In genomic region chr12:103343456-103343855, GRCm38 (mm10) we compare ENCODE assay signal across 9 mouse cellular contexts. TPM values are rescaled to one million over a fixed set of nuclear protein-coding genes. Genes with fewer than 3 reads are reported as not detected.
DNase-seq lines count a peak whose midpoint lies in the region; ATAC-seq and TF ChIP-seq lines count a peak whose summit lies in the region.
"Had no signal": no experiment of that assay in that cellular context is flagged by ENCODE, and none has a peak within 500 bp of the region (broad histone marks: within the 10 kb centered on the region; RNA-seq: fewer than 3 reads in every experiment).

No protein-coding gene starts in this region.

- H3K9ac ChIP-seq in hindbrain, embryonic 16.5 days (ENCODE audit: low read depth, low read length): no peak overlapping the region
- H3K9ac ChIP-seq: heart, embryonic 12.5 days had no signal

- 2% methylated on average over 8 of the region's 8 CpGs for WGBS in bone marrow, adult 2 months
- WGBS in hindbrain, embryonic 16.5 days: 83% methylated on average over 8 of the region's 8 CpGs

- no peak overlapping the region for H3K4me3 ChIP-seq in bone marrow, adult 2 months (replicated peaks; ENCODE audit: control insufficient read depth, low read depth, low read length)
- H3K4me3 ChIP-seq in hindbrain, embryonic 16.5 days (ENCODE audit: low read length): no peak overlapping the region
- H3K4me3 ChIP-seq: heart, embryonic 12.5 days had no signal

- peaks cover 15% of the 10 kb centered on the region for H3K4me1 ChIP-seq in bone marrow, adult 2 months (ENCODE audit: control insufficient read depth, insufficient read depth, low read length)
- H3K4me1 ChIP-seq in hindbrain, embryonic 16.5 days (ENCODE audit: control insufficient read depth, insufficient read depth, low read depth, low read length): no peaks in the 10 kb centered on the region

- no peak for ATAC-seq in hindbrain, embryonic 16.5 days

- no peaks in the 10 kb centered on the region for H3K27me3 ChIP-seq in hindbrain, embryonic 16.5 days (replicated peaks; ENCODE audit: control insufficient read depth, insufficient read depth, low read length)
- H3K27me3 ChIP-seq: heart, embryonic 12.5 days had no signal

- no peak for TF ChIP-seq CTCF in bone marrow, adult 2 months (IDR thresholded peaks at IDR 0.05; ENCODE audit: control insufficient read depth, insufficient read depth, low read length)

- no peaks in the 10 kb centered on the region for H3K9me3 ChIP-seq in hindbrain, embryonic 16.5 days (ENCODE audit: control insufficient read depth, low read length)
- H3K9me3 ChIP-seq: heart, embryonic 12.5 days had no signal

- H3K36me3 ChIP-seq in hindbrain, embryonic 16.5 days (ENCODE audit: control insufficient read depth, insufficient read depth, low read length): no peaks in the 10 kb centered on the region
- H3K36me3 ChIP-seq: heart, embryonic 12.5 days had no signal

- TF ChIP-seq POLR2A in bone marrow, adult 2 months (IDR thresholded peaks at IDR 0.05; ENCODE audit: borderline replicate concordance, control insufficient read depth, low read depth, low read length): no peak

- peak; percentile 18 for DNase-seq in kidney, adult 11 months
- DNase-seq in kidney, adult 8-10 months: no peak
- peak; percentile 72 for DNase-seq in lung, postnatal 25 days (ENCODE audit: low spot score)
- DNase-seq in spleen, postnatal 4 days (ENCODE audit: low spot score in 2 of 2): peak; percentile 70 to 80
- DNase-seq in adrenal gland, adult (ENCODE audit: inconsistent age in 2 of 2, low spot score in 1 of 2): no peak
- no peak for DNase-seq in cerebellum, adult 9-11 months

- peak overlapping the region; percentile 82 for H3K27ac ChIP-seq in bone marrow, adult 2 months (ENCODE audit: control insufficient read depth, insufficient read depth, low read depth, low read length, poor library complexity)
- no peak overlapping the region for H3K27ac ChIP-seq in hindbrain, embryonic 16.5 days (ENCODE audit: low read depth, low read length)

- no peak overlapping the region for H3K4me2 ChIP-seq in hindbrain, embryonic 16.5 days (ENCODE audit: low read length)
- H3K4me2 ChIP-seq: heart, embryonic 12.5 days had no signal

RNA-seq across cellular contexts. Expression of gene Asb2, which starts 12.3 kb away (rescaled TPM):
- polyA plus RNA-seq in bone marrow, adult 2 months (2011; ENCODE audit: insufficient read depth, insufficient read length, low replicate concordance, missing spikeins): 2.8 TPM in 2 replicates
- 1.4 and 2.1 TPM in 2 replicates for polyA plus RNA-seq in hindbrain, embryonic 16.5 days (2015; fragmentation: Nextera tagmentation; extraction: Ambion mirVana)

RNA-seq across cellular contexts. Expression of gene Fam181a, which starts 32.7 kb away (rescaled TPM):
- polyA plus RNA-seq in bone marrow, adult 2 months (2011; ENCODE audit: insufficient read depth, insufficient read length, low replicate concordance, missing spikeins): not detected in 2 replicates
- 5.6 and 6.0 TPM in 2 replicates for polyA plus RNA-seq in hindbrain, embryonic 16.5 days (2015; fragmentation: Nextera tagmentation; extraction: Ambion mirVana)

RNA-seq across cellular contexts. Expression of gene Otub2, which starts 45.0 kb away (rescaled TPM):
- 9.0 and 13.3 TPM in 2 replicates for polyA plus RNA-seq in bone marrow, adult 2 months (2011; ENCODE audit: insufficient read depth, insufficient read length, low replicate concordance, missing spikeins)
- polyA plus RNA-seq in hindbrain, embryonic 16.5 days (2015; fragmentation: Nextera tagmentation; extraction: Ambion mirVana): 23.4 and 23.7 TPM in 2 replicates

Comparison
In these comparisons a context has a peak if more than half of its experiments do, and no peak if none do; other contexts are left out.
1. DNase-seq: peak in kidney, adult 11 months (single experiment), lung, postnatal 25 days (single experiment) and spleen, postnatal 4 days (2 of 2); none in kidney, adult 8-10 months (0 of 2), adrenal gland, adult (0 of 2) and cerebellum, adult 9-11 months (single experiment).